Mouse (Mus musculus): ENCODE measurements around the gene Cdr2l. TPM values are rescaled to one million over a fixed set of nuclear protein-coding genes. Genes with fewer than 3 reads are reported as not detected.

Gene Cdr2l
- polyA plus RNA-seq, 1 experiment from 2014 or later: 20.7 TPM

GRCm38 (mm10) chr11:115420336-115421190, 38.8 kb downstream of the Cdr2l start:
- H3K27me3 ChIP-seq: no peaks in the 10 kb centered on the region
- ATAC-seq: peak; percentile 63
- peak overlapping the region; percentile 94 for H3K4me3 ChIP-seq
- WGBS: 2% methylated on average over 45 of the region's 45 CpGs
- peak overlapping the region; percentile 80 for H3K27ac ChIP-seq
- H3K4me2 ChIP-seq: peak overlapping the region; percentile 92
- H3K9ac ChIP-seq: peak overlapping the region; percentile 96
- no peaks in the 10 kb centered on the region for H3K9me3 ChIP-seq (replicated peaks)
- H3K36me3 ChIP-seq (ENCODE audit: poor library complexity, severe bottlenecking): peaks cover 56% of the 10 kb centered on the region
- peaks cover 33% of the 10 kb centered on the region for H3K4me1 ChIP-seq

DNA sequence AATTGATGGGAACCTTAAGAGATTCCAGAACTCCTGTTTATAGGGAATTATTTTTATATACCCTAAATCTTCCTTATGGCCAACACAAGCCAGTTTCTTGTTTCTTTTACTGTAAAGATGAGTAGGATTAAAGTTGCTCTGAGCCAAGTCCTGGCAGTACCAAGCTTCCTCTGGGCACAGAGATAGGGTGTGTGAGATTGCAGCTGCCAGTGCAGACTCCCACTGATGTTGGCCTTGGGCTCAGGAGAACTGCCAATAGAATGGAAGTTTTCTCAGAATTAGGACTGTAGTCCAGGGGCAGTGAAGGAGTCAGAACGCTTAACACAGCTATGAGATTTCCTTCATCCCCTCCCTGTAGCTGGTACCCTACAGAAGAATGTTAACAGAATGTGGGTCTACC, 39.6 kb downstream of the Cdr2l start:
- no peaks in the 10 kb centered on the region for H3K27me3 ChIP-seq
- H3K9ac ChIP-seq: peak overlapping the region; percentile 37
- no peak for ATAC-seq
- no peaks in the 10 kb centered on the region for H3K9me3 ChIP-seq (replicated peaks)
- H3K36me3 ChIP-seq (ENCODE audit: poor library complexity, severe bottlenecking): peaks cover 56% of the 10 kb centered on the region
- peak overlapping the region; percentile 92 for H3K4me2 ChIP-seq
- peak overlapping the region; percentile 94 for H3K4me3 ChIP-seq
- WGBS: 61% methylated on average over 1 of the region's 1 CpGs
- H3K27ac ChIP-seq: no peak overlapping the region
- H3K4me1 ChIP-seq: peaks cover 33% of the 10 kb centered on the region

DNA sequence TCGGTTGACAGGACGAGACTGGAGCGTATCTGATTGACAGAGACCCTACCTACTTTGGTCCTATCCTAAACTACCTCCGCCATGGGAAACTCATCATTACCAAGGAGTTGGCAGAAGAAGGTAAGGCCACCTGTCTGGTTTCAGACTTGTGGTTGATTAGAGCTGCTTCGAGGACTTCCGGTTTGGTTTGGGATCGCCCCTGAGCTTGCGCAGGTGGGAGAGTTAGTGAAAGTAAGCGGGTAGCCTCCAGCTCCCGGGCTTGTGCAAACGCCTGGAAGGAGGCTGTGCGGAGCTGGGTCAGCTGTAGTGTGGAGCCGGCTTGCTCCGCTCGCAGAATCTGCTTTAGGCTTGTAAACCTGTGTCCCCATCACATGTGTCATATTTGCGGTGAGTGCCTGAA, 40.3 kb downstream of the Cdr2l start:
- H3K36me3 ChIP-seq (ENCODE audit: poor library complexity, severe bottlenecking): peaks cover 56% of the 10 kb centered on the region
- no peak overlapping the region for H3K4me2 ChIP-seq
- 93% methylated on average over 16 of the region's 16 CpGs for whole genome bisulfite sequencing
- H3K4me3 ChIP-seq: no peak overlapping the region
- H3K9me3 ChIP-seq (replicated peaks): no peaks in the 10 kb centered on the region
- no peak overlapping the region for H3K9ac ChIP-seq
- no peak overlapping the region for H3K27ac ChIP-seq
- H3K27me3 ChIP-seq: no peaks in the 10 kb centered on the region
- H3K4me1 ChIP-seq: peaks cover 33% of the 10 kb centered on the region
- ATAC-seq: no peak

GRCm38 (mm10) chr11:115423091-115423490, 41.4 kb downstream of the Cdr2l start:
- Histone ChIP-seq H3K9me3 (replicated peaks) (no peaks in the 10 kb centered on the region), H3K27ac (no peak overlapping the region), H3K4me1 (peaks cover 39% of the 10 kb centered on the region), H3K27me3 (no peaks in the 10 kb centered on the region), H3K4me2 (no peak overlapping the region), H3K36me3 (ENCODE audit: poor library complexity, severe bottlenecking) (peaks cover 53% of the 10 kb centered on the region), H3K4me3 (no peak overlapping the region), H3K9ac (no peak overlapping the region)
- WGBS: 95% methylated on average over 3 of the region's 3 CpGs
- no peak for ATAC-seq

DNA sequence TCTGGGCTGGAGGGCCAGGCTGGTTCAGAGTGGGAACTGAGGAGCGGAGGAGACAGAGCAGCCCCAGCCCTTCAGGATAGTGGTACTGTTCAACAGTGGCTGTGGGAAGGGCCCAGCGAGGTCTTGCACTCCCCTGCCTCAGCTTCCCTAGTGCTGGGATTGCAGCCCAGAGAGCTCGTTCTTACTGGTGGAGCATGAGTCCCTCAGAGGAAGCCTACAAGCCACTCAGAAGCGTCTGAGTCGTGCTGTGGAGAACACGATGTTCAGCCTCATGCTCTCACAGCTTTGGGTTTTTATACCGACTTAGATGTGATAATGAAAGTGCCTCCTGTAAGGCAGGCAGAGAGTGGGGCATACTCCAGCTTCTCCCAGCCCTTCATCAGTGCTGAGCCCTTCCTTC, 43.0 kb downstream of the Cdr2l start:
- WGBS: 88% methylated on average over 7 of the region's 7 CpGs
- Histone ChIP-seq H3K4me2 (no peak overlapping the region), H3K9me3 (replicated peaks) (no peaks in the 10 kb centered on the region), H3K27me3 (no peaks in the 10 kb centered on the region), H3K27ac (no peak overlapping the region), H3K4me1 (peaks cover 26% of the 10 kb centered on the region), H3K9ac (no peak overlapping the region), H3K4me3 (no peak overlapping the region), H3K36me3 (ENCODE audit: poor library complexity, severe bottlenecking) (peaks cover 64% of the 10 kb centered on the region)
- ATAC-seq: no peak

GRCm38 (mm10) chr11:115425671-115426070, 44.0 kb downstream of the Cdr2l start:
- Histone ChIP-seq H3K4me3 (no peak overlapping the region), H3K9me3 (replicated peaks) (no peaks in the 10 kb centered on the region), H3K27ac (no peak overlapping the region), H3K9ac (no peak overlapping the region), H3K4me1 (peaks cover 24% of the 10 kb centered on the region), H3K36me3 (ENCODE audit: poor library complexity, severe bottlenecking) (peaks cover 75% of the 10 kb centered on the region), H3K27me3 (no peaks in the 10 kb centered on the region), H3K4me2 (no peak overlapping the region)
- 92% methylated on average over 6 of the region's 6 CpGs for WGBS
- ATAC-seq: no peak

DNA sequence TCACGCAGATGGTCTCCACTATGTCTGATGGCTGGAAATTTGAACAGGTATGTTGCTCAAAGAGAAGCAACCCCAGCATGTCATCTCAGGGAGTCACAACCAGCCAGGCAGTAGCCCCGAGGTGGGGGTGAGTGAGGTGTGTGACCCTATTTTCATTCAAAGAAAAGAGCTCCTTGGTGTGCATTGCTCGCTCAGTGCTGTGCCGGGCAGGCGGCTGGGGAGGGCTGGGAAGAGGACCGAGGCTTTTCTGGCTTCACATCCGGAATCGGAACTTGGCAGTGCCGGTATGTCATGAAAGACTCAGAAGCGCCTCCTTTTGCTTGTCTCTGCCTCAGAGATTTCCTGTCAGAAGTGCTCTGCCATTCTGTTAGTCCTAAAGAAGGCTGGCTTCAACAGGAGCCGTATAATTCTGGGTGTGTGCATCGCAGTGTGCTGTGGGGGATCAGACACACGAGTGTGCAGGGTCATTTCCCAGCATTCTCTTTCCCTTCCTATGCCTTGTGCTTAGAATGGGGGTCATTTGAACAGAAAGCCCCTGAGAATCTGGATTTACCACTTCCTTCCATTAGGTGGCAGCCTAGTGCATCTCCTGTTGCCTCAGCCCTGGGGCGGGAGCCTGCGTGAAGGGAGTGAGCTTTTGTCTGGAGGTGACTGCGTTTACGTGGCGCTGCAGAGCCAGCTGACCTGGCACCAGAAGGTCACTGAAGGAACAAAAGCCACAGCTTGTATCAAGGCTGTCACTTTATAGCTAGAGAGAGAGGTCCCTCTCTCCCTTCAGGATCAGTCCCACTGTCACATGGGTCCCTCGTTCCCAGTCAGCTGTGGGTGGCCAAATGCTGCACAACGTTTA, 46.0 kb downstream of the Cdr2l start:
- Histone ChIP-seq H3K4me3 (no peak overlapping the region), H3K27ac (peak overlapping the region; percentile 49), H3K36me3 (ENCODE audit: poor library complexity, severe bottlenecking) (peaks cover 89% of the 10 kb centered on the region), H3K4me2 (peak overlapping the region; percentile 27), H3K27me3 (no peaks in the 10 kb centered on the region), H3K4me1 (peaks cover 8% of the 10 kb centered on the region; the same call in 1 of the 2 replicates), H3K9me3 (replicated peaks) (no peaks in the 10 kb centered on the region), H3K9ac (no peak overlapping the region)
- ATAC-seq: peak; percentile 82
- WGBS: 32% methylated on average over 20 of the region's 20 CpGs

DNA sequence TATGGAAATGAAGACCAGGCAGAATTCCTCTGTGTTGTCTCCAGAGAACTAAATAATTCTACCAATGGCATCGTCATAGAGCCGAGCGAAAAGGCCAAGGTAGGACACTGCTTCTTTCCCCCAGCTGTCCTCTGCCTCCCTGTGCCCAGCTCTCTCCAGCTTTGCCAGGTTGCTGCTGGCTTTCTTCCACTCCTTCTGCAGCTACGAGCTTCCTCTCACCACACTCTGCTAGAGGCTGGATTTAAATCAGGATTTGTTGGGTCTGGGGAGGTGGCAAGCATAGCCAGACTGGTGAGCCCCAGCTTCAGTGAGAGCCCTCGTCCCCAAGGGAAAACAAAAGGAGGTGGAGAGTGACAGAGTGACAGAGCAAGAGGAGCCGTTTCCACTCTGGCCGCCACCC, 47.6 kb downstream of the Cdr2l start:
- no peak overlapping the region for H3K9ac ChIP-seq
- H3K4me3 ChIP-seq: no peak overlapping the region
- no peak overlapping the region for H3K4me2 ChIP-seq
- no peak overlapping the region for H3K27ac ChIP-seq
- H3K27me3 ChIP-seq: no peaks in the 10 kb centered on the region
- H3K4me1 ChIP-seq: peaks cover 8% of the 10 kb centered on the region; the same call in 1 of the 2 replicates
- WGBS: 85% methylated on average over 7 of the region's 7 CpGs
- ATAC-seq: no peak
- H3K36me3 ChIP-seq (ENCODE audit: poor library complexity, severe bottlenecking): peaks cover 84% of the 10 kb centered on the region
- no peaks in the 10 kb centered on the region for H3K9me3 ChIP-seq (replicated peaks)

DNA sequence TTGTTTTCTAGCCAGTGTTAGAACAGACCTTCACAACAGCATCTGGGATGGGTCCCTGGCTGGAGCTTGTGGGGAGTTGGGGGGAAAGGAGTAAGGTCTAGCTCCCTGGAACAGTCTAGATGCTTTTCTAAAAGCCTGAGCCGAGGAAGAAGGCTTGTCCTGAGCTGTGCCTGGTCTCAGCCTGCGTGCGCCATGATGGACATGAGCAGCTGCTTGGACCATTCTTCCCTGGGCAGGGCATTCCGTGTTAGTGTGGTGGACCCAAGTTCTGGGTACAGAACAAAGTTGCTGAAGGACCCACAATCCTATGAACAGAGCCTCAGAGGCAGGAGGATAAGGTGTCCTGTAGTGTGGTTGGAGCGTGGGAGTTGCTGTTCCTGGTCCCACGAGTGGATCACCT, 48.8 kb downstream of the Cdr2l start:
- peaks cover 12% of the 10 kb centered on the region for H3K4me1 ChIP-seq
- ATAC-seq: no peak

DNA sequence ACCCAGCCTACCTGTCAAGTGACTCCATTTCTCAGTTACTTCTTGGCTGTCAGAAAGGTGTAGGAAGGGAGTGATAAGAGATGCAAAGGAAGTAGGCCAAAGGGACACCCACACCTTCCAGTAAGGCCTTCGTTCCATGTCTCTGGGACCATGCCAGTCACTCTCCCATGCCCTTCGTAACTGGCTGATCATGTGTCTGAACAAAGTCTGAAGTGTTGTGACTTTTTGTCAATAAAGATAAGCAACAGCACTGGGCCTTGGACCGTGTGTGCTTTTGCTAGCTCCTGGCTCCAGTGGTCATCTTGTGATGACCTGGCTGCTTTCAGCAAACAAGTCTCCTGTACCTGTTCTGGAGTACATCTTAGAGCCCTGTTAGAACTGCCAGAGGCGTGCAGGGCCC, 51.1 kb downstream of the Cdr2l start:
- Histone ChIP-seq H3K36me3 (ENCODE audit: poor library complexity, severe bottlenecking) (peaks cover 50% of the 10 kb centered on the region), H3K4me3 (no peak overlapping the region), H3K9ac (no peak overlapping the region; the same call in 1 of the 2 replicates), H3K9me3 (replicated peaks) (no peaks in the 10 kb centered on the region), H3K27ac (no peak overlapping the region), H3K27me3 (0 out of 2 replicates have a peak, but pooled peaks cover 7% of the 10 kb centered on the region), H3K4me1 (peaks cover 15% of the 10 kb centered on the region), H3K4me2 (no peak overlapping the region)
- ATAC-seq: no peak
- WGBS: 83% methylated on average over 4 of the region's 4 CpGs

More for the DNA sequence above, 48.8 kb downstream of the Cdr2l start:
- 96% methylated on average over 6 of the region's 6 CpGs for WGBS
- no peak overlapping the region for H3K27ac ChIP-seq
- no peaks in the 10 kb centered on the region for H3K9me3 ChIP-seq (replicated peaks)
- H3K27me3 ChIP-seq: 0 out of 2 replicates have a peak, but pooled peaks cover 4% of the 10 kb centered on the region
- H3K9ac ChIP-seq: no peak overlapping the region
- H3K4me3 ChIP-seq: no peak overlapping the region
- H3K36me3 ChIP-seq (ENCODE audit: poor library complexity, severe bottlenecking): peaks cover 72% of the 10 kb centered on the region
- no peak overlapping the region for H3K4me2 ChIP-seq

GRCm38 (mm10) chr11:115433342-115433741, 51.6 kb downstream of the Cdr2l start:
- WGBS: 83% methylated on average over 6 of the region's 6 CpGs
- H3K36me3 ChIP-seq (ENCODE audit: poor library complexity, severe bottlenecking): peaks cover 49% of the 10 kb centered on the region
- no peak overlapping the region for H3K27ac ChIP-seq
- 0 out of 2 replicates have a peak, but pooled peaks cover 7% of the 10 kb centered on the region for H3K27me3 ChIP-seq
- no peak overlapping the region for H3K4me2 ChIP-seq
- H3K9ac ChIP-seq: no peak overlapping the region; the same call in 1 of the 2 replicates
- no peak for ATAC-seq
- no peaks in the 10 kb centered on the region for H3K9me3 ChIP-seq (replicated peaks)
- H3K4me1 ChIP-seq: peaks cover 13% of the 10 kb centered on the region
- H3K4me3 ChIP-seq: no peak overlapping the region
